Mouse (Mus musculus): ENCODE results near the gene Foxn4. TPM values are rescaled to one million over a fixed set of nuclear protein-coding genes. Genes with fewer than 3 reads are reported as not detected.
A peak's percentile ranks its signal among the peaks of the same experiment; 100 is the strongest.

The Foxn4 gene
- polyA plus RNA-seq, 1 experiment from 2014 or later, result not detected

DNA sequence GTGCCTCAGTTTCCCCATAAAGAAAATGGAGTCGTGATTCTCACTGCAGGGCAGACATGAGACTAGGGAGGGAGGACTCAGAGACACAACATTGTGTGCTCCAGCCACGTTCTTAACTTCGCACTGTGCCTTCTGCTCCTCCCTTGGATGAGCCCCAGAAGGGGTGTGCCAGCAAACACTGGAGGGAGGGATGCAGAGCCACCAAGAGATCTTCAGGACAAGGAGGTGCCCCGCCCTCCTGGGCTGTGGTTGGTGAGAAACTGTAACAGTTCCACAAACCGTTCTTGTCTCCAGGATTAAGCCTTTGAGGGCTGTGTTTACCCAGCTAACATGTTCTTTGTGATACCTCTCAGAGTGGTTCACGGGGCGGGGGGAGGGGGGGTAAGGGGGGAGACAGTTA, 5.0 kb downstream of the Foxn4 start:
- no peaks in the 10 kb centered on the region for H3K9me3 ChIP-seq (replicated peaks; ENCODE audit: low read length)
- H3K27me3 ChIP-seq (ENCODE audit: insufficient read depth, low read length), result peaks cover 16% of the 10 kb centered on the region
- H3K36me3 ChIP-seq (ENCODE audit: insufficient read depth, low read length), result no peaks in the 10 kb centered on the region
- WGBS, result 34% methylated on average over 7 of the region's 7 CpGs
- no peak for ATAC-seq (replicated peaks; ENCODE audit: low FRiP score, low read depth)
- no peak overlapping the region for H3K4me3 ChIP-seq (replicated peaks; ENCODE audit: low read depth, low read length)
- no peak for DNase-seq (ENCODE audit: low spot score)
- no peak for TF ChIP-seq CTCF (IDR thresholded peaks at IDR 0.05; ENCODE audit: low read depth)
- H3K9ac ChIP-seq (ENCODE audit: low read depth, low read length), result no peak overlapping the region
- H3K27ac ChIP-seq, result no peak overlapping the region
- peaks cover 8% of the 10 kb centered on the region; the same call in 1 of the 2 replicates for H3K4me1 ChIP-seq (replicated peaks; ENCODE audit: insufficient read depth, low read length)
- no peak overlapping the region for H3K4me2 ChIP-seq (ENCODE audit: low read length)

DNA sequence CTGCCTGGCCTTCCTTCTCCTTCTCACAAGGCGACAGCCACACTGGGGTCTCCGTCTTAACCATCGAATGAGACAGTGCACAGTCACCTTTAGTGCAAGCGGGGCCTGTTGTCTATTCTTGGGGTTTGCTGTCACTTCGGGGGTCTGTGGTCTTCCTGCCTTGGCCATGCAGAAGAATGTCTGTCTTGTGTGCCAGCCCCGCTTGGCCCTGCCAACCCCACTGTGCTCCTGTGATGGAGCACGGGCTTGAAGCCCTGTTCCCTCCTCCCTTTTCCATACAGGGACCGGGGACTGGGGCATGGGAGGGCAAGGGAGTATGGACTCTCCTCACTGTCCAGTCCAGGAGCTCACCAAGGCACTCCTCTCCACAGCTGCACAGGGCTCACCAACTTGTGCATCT, 8.8 kb downstream of the Foxn4 start:
- TF ChIP-seq CTCF (IDR thresholded peaks at IDR 0.05; ENCODE audit: low read depth), result no peak
- Histone ChIP-seq H3K27me3 (ENCODE audit: insufficient read depth, low read length) (no peaks in the 10 kb centered on the region), H3K9ac (ENCODE audit: low read depth, low read length) (no peak overlapping the region), H3K4me3 (replicated peaks; ENCODE audit: low read depth, low read length) (no peak overlapping the region), H3K4me1 (replicated peaks; ENCODE audit: insufficient read depth, low read length) (no peaks in the 10 kb centered on the region), H3K4me2 (ENCODE audit: low read length) (no peak overlapping the region), H3K9me3 (replicated peaks; ENCODE audit: low read length) (no peaks in the 10 kb centered on the region), H3K27ac (no peak overlapping the region), H3K36me3 (ENCODE audit: insufficient read depth, low read length) (no peaks in the 10 kb centered on the region)
- ATAC-seq (replicated peaks; ENCODE audit: low FRiP score, low read depth) (no peak), DNase-seq (ENCODE audit: low spot score) (no peak)
- 84% methylated on average over 8 of the region's 8 CpGs for WGBS

DNA sequence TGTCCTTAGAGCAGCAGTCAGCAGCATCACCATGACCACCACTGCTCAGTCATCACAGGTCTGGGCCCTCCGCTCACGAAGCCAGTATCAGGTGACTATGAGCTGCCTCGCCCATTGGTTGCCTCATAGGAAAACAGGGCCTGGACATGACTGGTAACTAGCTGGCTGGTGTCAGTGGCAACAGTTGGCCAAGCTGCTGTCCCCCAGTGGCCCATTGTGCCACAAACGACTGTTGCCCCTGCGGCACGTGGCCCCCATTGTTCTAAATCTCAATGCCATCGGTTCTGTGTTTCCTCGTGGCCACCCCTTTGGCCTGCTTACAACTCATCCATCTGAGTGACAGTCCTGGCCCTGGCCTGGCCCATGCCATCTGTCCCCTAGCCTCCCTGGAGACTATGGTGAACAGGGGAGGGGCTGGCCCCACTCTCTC, 9.6 kb downstream of the Foxn4 start:
- H3K4me3 ChIP-seq (replicated peaks; ENCODE audit: low read depth, low read length), result no peak overlapping the region
- H3K27me3 ChIP-seq (ENCODE audit: insufficient read depth, low read length), result no peaks in the 10 kb centered on the region
- no peaks in the 10 kb centered on the region for H3K9me3 ChIP-seq (replicated peaks; ENCODE audit: low read length)
- H3K36me3 ChIP-seq (ENCODE audit: insufficient read depth, low read length), result no peaks in the 10 kb centered on the region
- H3K27ac ChIP-seq, result no peak overlapping the region
- H3K4me2 ChIP-seq (ENCODE audit: low read length), result no peak overlapping the region
- no peak for ATAC-seq (replicated peaks; ENCODE audit: low FRiP score, low read depth)
- DNase-seq (ENCODE audit: low spot score), result no peak
- H3K4me1 ChIP-seq (replicated peaks; ENCODE audit: insufficient read depth, low read length), result no peaks in the 10 kb centered on the region
- no peak overlapping the region for H3K9ac ChIP-seq (ENCODE audit: low read depth, low read length)
- no peak for TF ChIP-seq CTCF (IDR thresholded peaks at IDR 0.05; ENCODE audit: low read depth)
- 68% methylated on average over 8 of the region's 8 CpGs for WGBS

DNA sequence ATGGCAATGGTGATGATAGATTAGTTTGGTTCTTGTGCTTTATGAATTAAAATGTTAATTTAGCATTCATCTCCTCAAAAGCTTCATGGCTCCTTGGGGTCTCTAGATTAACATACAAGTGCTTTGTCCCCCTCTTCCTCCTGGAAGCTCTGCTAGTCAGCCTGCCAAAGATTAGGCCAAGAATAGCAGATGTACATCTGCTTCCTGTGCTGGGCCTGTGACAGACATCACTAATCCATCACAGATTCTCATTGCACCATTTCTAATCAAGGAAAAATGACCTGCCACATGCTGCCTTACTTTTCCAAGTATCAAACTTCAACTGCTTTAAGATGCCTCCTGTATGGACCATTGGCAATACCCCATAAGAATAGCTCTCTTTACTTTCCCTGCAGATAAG, 12.1 kb downstream of the Foxn4 start:
- Histone ChIP-seq H3K27ac (no peak overlapping the region), H3K4me2 (ENCODE audit: low read length) (no peak overlapping the region), H3K9ac (ENCODE audit: low read depth, low read length) (no peak overlapping the region), H3K36me3 (ENCODE audit: insufficient read depth, low read length) (no peaks in the 10 kb centered on the region), H3K4me3 (replicated peaks; ENCODE audit: low read depth, low read length) (no peak overlapping the region), H3K4me1 (replicated peaks; ENCODE audit: insufficient read depth, low read length) (no peaks in the 10 kb centered on the region), H3K9me3 (replicated peaks; ENCODE audit: low read length) (no peaks in the 10 kb centered on the region), H3K27me3 (ENCODE audit: insufficient read depth, low read length) (no peaks in the 10 kb centered on the region)
- DNase-seq (ENCODE audit: low spot score) (no peak), ATAC-seq (replicated peaks; ENCODE audit: low FRiP score, low read depth) (no peak)
- TF ChIP-seq CTCF (IDR thresholded peaks at IDR 0.05; ENCODE audit: low read depth), result no peak

DNA sequence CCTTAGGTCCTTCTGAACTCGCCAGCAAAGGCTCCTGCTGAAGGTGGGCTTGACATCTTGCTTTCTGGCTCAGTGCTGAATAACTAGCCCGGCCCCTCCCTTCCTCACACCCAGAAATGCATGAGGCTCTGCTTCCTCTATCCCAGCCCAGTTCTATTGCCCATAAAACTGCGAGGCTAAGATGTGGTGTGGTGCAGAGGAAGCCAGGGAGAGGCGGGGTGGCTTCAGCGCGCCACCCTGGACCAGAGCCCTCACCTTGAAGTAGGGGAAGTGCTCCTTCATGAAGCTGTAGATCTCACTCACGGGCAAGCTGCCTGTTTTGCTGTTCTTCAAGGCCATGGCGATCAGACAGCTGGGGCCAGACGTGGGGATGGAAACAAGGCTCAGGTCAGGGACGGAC, 14.1 kb downstream of the Foxn4 start:
- Histone ChIP-seq H3K4me1 (replicated peaks; ENCODE audit: insufficient read depth, low read length) (no peaks in the 10 kb centered on the region), H3K4me3 (replicated peaks; ENCODE audit: low read depth, low read length) (no peak overlapping the region), H3K27ac (no peak overlapping the region), H3K9ac (ENCODE audit: low read depth, low read length) (no peak overlapping the region), H3K36me3 (ENCODE audit: insufficient read depth, low read length) (no peaks in the 10 kb centered on the region), H3K9me3 (replicated peaks; ENCODE audit: low read length) (no peaks in the 10 kb centered on the region), H3K4me2 (ENCODE audit: low read length) (no peak overlapping the region), H3K27me3 (ENCODE audit: insufficient read depth, low read length) (no peaks in the 10 kb centered on the region)
- no peak for DNase-seq (ENCODE audit: low spot score)
- no peak for TF ChIP-seq CTCF (IDR thresholded peaks at IDR 0.05; ENCODE audit: low read depth)
- 64% methylated on average over 10 of the region's 10 CpGs for WGBS
- ATAC-seq (replicated peaks; ENCODE audit: low FRiP score, low read depth), result no peak

DNA sequence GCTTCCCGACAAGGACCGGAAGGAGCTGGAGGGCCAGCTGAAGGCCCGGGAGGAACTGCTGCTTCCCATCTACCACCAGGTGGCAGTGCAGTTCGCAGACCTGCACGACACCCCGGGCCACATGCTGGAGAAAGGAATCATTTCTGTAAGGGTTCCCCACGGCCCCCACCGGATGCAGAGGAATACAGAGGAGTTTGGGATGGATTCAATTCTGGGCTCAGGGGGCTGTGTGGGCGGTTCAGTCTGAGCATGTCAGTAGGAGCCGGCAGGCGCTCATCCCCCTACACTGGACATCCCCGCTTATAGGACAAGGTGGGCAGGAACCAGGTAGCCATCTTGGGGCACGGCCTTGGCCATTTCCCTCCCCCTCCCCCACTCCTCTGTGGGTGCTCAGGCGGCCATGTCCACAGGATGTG, 25.4 kb downstream of the Foxn4 start:
- WGBS, result 10% methylated on average over 14 of the region's 14 CpGs
- no peaks in the 10 kb centered on the region for H3K27me3 ChIP-seq (ENCODE audit: insufficient read depth, low read length)
- no peak overlapping the region for H3K4me3 ChIP-seq (replicated peaks; ENCODE audit: low read depth, low read length)
- H3K36me3 ChIP-seq (ENCODE audit: insufficient read depth, low read length), result no peaks in the 10 kb centered on the region
- H3K9me3 ChIP-seq (replicated peaks; ENCODE audit: low read length), result no peaks in the 10 kb centered on the region
- peak overlapping the region; percentile 29; the same call in 1 of the 2 replicates for H3K9ac ChIP-seq (ENCODE audit: low read depth, low read length)
- TF ChIP-seq CTCF (IDR thresholded peaks at IDR 0.05; ENCODE audit: low read depth), result peak; percentile 92
- peak; percentile 89 for DNase-seq (ENCODE audit: low spot score)
- H3K27ac ChIP-seq, result no peak overlapping the region
- H3K4me2 ChIP-seq (ENCODE audit: low read length), result peak overlapping the region; percentile 36
- no peaks in the 10 kb centered on the region for H3K4me1 ChIP-seq (replicated peaks; ENCODE audit: insufficient read depth, low read length)
- peak; percentile 57 for ATAC-seq (replicated peaks; ENCODE audit: low FRiP score, low read depth)

DNA sequence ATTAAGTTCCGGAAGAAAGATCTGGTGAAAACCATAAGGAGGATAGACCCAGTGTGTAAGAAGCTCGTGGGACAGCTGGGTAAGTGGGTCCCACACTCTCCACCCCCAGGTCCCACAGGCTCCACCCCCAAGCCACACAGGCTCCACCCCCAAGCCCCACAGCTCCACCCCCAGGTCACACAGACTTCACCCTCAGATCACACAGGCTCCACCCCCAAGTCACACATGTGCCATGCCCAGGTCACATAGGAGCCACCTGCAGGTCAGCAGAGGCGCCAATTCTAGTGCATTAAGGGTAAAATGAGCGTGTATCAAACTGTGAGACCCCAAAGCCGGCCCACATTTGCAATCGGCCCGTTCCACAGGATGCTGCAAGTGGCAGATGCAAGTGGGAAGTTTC, 27.1 kb downstream of the Foxn4 start:
- H3K27me3 ChIP-seq (ENCODE audit: insufficient read depth, low read length), result no peaks in the 10 kb centered on the region
- no peak overlapping the region for H3K9ac ChIP-seq (ENCODE audit: low read depth, low read length)
- 77% methylated on average over 7 of the region's 7 CpGs for WGBS
- H3K36me3 ChIP-seq (ENCODE audit: insufficient read depth, low read length), result no peaks in the 10 kb centered on the region
- no peak for TF ChIP-seq CTCF (IDR thresholded peaks at IDR 0.05; ENCODE audit: low read depth)
- no peak overlapping the region for H3K4me3 ChIP-seq (replicated peaks; ENCODE audit: low read depth, low read length)
- H3K4me1 ChIP-seq (replicated peaks; ENCODE audit: insufficient read depth, low read length), result no peaks in the 10 kb centered on the region
- ATAC-seq (replicated peaks; ENCODE audit: low FRiP score, low read depth) (no peak), DNase-seq (ENCODE audit: low spot score) (no peak)
- H3K27ac ChIP-seq, result no peak overlapping the region
- H3K4me2 ChIP-seq (ENCODE audit: low read length), result no peak overlapping the region
- H3K9me3 ChIP-seq (replicated peaks; ENCODE audit: low read length), result no peaks in the 10 kb centered on the region
